Mouse (Mus musculus) layer of hippocampus, postnatal 36 days (tissue): ENCODE results near the gene Map10. TPM values are rescaled to one million over a fixed set of nuclear protein-coding genes. Genes with fewer than 3 reads are reported as not detected.
A peak's percentile ranks its signal among the peaks of the same experiment; 100 is the strongest.

Experiments used
- DNase-seq, 2 experiments: peaks; one replicate each; pipeline ENCODE4 v3.0.0; 2022
- total RNA-seq, 2 experiments: library from RNA; stranded (reverse); gene quantifications; 2 replicates each; pipeline ENCODE4 v1.2.3; 2021

The Map10 gene
- 1 to 10 TPM; 6.0 to 6.8 TPM for total RNA-seq

DNA sequence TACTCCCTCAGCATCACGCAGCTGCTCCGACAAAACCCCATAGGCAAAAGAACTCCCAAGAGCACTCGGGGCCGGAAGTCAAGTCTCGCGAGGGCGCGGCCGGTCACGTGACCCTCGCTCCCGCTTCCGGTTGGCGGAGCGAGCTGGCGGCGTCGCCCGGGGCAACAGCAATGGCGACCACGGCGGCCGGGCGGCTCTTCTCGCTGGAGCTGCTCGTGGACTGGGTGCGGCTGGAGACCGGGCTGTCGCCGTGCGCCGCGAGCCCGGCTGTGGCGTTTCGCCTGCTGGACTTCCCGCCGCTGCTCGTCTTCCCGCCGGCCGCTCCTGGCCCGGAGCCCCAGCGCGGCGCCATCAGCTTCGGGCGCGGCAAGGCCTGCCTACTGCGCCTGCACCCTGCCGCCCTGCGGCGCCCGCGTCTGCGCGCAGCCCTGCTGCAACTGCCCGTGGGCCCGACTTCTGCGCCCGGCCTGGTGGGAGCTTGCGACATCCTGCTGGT, at the start of gene Map10:
Map10 (plus strand) TSS at position 119 of the 496 bp plus-strand sequence.
- peak; percentile 90 to 91 for DNase-seq

DNA sequence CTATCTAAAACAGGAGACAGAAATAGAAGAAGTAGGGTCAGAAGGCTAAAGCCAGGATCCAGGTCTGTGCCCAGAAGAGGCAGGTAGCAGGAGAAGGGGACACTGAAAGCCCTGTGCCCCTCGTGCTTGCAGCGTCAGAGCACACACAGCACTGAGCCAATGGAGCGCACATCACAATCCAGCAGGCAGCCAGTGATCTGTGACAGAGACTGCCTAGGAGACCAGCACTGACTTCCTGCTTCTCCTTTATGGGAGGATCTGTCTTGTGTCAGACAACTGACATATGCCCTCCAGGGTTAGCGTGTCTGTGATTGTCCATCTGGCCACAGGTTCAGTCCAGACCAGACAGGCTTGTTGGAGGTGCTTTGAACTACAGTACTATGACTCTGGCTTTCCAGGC, 49.3 kb upstream of the Map10 start:
- DNase-seq = no peak

DNA sequence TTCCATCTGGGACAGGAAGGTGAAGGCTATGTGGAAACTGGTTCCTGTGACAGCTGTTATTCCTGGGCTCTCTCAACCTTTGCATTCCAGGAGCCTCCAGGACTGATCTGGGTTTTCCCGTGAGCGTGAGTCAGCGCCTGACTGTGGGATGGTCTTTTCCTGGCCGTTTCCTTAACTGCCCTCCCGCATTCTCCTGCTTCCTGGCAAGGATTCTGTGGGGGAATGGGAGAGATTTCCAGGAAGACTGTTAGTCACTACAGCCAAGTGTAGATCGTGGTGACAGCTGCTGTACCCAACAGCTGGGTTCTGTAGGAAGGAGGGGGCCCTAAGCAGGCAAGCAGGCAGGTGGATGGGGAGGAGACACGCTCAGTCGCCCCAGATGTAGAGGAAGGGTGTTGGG, 45.3 kb upstream of the Map10 start:
- no peak for DNase-seq

DNA sequence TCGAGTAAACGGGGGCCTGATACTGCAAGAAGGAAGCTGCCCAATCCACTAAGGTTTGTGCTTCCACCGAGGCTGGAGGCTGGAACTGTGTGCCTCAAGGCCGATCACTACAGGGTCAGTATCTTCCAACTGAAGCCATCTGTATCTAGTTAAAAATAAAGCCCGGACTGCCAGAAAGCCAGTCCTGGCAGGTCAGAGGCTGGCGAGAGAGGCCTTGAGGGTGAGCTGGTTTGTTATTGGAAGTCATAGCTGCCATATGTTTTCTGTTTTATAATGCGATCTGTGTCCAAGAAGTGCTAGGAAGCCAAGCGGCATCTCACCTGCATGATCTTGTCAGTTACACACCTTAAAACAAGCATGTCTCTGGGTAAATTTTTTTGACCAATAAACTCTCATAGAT, 43.2 kb upstream of the Map10 start:
- DNase-seq = no peak

DNA sequence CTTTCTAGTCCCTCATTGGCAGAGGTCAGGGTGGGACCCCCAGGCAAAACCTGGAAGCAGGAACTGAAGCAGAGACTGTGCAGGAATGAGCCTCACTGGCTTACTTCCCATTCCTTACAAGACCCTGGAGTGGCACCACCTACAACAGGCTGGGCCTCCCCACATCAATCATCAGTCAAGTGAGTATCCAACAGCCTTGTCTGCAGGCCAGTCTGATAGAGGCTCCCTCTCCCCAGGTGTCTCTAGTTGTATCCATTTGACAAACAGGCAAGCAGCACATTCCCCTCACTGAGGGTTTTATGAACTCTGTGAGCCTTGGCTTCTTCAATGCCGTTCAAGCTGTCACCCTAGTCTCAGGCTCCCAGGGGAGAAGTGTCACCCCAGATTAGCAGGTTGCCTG, 40.8 kb upstream of the Map10 start:
- no peak for DNase-seq

DNA sequence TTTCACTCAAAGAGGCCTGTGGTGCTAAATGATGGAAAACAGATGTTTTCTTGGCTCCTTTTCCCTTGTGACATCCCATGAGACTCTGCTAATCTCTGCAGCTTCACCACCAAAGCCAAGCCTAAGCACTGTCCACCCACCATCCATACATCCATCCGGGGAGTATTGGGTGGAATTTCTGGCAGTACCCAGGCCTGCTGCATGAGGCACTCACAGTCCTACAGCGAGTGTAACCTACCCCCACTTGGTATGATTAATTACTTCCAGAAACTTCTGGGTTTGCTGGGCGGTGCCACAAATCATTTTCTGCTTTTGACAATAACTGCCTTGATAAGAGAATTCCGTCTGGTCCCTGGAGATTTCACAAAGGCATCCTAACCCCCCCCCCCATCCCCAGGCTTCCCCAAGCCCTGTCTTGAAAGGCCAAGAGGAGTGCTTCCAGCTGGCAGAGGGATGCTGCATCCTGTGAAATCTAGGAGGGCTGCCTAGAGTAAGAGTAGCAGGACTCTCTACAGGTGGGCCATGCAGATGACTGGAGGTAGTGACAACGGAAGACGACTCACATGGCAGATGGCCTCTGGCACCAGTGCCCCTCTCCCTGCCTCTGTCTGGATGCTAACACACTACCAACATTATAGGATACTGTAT, 31.1 kb upstream of the Map10 start:
- no peak for DNase-seq

DNA sequence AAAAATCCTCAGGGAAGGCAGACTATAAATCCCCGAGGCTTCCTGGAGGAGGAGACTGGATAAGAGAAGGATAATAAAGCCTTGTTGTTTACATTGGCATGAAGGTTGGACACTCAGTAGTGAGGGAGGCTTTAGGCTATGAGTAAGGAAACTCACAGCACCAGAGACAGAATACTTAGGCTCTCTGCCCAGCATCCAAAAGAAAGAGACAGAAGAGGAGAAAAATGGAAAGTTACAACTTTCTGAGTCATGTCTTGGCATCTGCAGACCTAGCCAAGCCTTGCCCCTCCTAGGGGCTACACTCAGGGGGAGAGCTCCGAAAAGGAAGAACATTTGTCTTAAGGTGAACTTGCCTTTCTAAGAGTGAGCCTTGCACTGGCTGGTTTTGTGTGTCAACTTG, 30.0 kb upstream of the Map10 start:
- no peak for DNase-seq

DNA sequence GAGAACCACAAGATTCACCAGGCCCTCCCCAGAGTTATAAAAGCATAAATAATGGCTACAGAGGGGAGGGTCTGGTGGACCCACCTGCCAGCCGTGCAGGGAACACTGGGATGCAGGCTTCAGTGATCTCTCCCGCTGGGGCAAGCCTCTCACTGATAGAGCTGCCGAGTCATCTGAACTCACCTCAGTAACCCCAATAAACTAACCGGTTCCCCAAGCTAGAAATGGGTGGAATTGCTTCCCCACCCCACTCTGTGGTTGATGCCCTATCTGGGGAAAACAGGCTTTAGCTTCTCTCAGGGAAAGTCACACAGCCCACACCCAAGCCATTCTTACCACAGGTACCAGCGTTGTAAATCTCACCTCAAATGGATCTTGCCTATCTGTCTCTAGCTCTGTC, 28.9 kb upstream of the Map10 start:
- DNase-seq = no peak

DNA sequence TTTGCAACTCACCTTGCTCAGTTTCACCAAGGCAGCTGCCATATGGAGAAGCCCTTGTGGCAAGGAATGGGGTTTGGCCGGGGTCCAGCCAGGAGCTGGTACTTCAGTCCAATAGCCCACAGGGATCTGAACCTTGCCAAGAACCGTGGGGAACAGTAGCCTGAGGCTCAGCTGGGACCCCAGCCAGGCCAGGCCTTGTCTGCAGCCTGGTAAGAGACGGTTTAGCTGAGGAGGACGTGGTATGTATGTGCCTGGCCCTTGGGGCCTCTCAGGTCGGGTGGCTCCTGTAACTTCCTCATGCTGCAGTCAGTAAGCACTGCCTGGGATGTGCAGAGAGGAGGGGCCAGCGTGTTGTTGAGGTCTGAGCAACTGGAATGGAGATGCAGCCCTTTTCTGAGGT, 27.8 kb upstream of the Map10 start:
- no peak for DNase-seq

DNA sequence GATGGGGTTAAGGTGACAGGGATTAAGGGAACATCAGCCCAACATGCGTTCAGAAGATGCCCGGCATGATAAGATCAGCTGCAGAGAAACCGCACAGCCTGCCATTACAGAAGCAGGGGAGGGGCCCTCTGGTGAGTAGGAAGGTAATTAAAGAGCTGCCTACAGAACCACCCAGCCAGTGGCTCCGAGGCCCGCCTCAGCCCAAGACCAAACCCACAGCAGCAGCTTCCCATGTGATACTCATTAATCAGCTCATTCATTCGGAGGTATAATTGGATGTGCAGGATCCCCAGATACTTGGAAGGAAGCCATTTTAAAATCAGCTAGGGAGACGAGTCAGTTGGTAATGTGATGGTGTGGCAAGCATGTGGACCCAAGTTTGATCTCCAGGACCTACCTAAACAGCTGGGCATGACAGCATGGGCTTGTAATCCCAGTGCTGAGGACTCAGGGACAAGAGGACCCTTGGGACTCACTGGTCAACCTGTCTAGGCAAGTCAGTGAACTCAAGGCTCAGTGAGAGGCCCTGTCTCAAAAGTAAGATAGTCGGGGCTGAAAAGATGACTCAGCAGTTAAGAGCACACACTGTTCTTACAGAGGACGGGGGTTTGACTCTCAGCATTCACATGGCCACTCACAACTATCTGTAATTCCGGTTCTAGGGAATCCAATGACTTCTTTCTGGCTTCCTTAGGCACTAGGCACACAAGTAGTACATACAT, 23.7 kb upstream of the Map10 start:
- no peak for DNase-seq

DNA sequence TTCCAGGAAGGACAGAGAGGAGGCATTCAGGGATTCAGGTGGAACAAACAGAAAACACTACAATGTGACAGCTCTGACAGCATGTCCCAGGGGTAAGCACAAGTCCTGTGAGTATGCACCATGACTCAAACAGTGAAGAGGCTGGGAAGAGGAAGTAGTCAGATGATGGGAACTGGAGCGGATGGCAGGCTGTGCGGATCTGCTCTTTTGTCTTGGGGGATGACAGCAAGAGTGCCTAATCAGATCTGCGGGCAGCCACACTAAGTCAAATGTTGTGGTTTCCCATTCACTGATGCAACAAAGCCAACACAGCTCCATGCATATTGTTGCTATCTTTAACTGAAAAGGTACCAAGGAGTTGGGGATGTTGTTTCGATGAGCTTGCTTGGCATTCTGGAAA, 20.2 kb upstream of the Map10 start:
- DNase-seq = no peak

DNA sequence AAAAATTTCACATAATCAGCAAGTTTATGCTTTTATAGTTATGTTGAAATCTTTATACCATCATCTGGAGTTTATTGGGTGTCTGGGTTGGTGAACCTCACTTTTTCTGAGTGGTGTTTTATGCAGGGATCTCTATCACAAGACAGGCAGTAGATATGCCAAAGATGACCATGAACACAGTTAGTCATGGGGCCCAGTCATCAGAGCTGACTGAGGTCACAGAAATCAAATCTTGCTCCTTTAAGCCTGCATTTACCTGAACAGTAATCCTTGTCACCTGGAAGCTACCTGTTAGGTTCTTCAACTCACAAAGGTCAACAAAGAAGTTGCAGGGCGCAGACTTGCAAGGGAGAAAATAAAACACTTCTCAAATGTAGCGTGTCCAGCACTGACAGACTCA, 14.8 kb upstream of the Map10 start:
- DNase-seq = no peak

DNA sequence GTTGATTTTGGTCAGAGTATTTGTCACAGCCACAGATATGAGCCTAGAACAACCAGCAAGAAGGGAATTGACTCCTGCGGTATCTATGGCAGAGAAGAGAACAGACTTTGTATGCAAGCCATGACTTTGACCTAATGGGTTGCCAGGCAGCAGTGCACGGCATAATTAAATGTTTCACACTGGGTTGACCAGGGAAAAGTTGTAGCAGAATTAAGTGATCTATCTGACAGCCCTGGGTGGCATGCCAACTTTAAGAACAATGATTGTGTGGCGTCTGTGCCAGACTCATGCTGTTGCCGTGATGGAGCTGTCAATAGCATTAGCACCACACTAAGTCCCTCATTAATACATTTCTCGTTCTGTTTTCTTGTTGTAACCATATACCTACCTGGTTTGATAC, 11.1 kb upstream of the Map10 start:
- DNase-seq = no peak

DNA sequence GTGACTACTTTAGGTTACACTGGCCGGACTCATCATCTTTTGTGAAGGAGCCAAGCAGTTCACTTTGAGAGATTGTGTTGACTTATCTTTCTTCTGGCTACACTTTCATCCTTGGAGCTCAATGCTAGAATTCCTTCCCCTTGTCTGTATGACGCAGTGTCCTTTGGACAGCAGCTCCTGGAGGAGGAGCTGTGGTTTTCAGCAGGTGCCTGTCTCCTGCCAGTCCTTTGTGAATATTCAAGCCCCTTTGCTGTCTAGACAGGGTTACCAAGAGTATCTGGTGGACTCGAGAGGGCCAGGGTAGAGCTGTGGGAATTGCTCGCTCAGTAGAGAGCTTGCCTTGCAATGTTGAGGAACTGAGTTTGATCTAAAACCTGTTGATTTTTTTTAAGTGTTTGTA, 10.7 kb upstream of the Map10 start:
- no peak for DNase-seq

DNA sequence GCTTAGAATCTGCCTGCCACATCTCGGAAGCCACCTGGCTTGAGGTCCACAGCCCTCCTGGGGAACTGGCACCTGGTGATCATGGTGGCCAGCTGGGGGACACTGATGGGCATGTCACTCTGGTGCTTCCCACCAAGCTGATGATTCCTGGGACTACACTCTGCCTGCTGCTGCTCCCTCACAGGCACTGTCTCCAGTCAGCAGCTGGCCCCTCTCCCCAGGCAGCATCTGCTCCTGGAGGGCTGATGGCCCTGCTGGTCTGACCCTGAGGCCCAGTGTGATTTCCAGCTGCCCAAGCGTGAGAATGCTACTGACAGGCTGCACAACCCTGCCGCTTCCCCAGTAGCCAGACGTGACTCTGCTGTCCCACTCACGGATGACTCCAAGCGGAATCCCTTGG, 9.2 kb upstream of the Map10 start:
- DNase-seq = no peak

DNA sequence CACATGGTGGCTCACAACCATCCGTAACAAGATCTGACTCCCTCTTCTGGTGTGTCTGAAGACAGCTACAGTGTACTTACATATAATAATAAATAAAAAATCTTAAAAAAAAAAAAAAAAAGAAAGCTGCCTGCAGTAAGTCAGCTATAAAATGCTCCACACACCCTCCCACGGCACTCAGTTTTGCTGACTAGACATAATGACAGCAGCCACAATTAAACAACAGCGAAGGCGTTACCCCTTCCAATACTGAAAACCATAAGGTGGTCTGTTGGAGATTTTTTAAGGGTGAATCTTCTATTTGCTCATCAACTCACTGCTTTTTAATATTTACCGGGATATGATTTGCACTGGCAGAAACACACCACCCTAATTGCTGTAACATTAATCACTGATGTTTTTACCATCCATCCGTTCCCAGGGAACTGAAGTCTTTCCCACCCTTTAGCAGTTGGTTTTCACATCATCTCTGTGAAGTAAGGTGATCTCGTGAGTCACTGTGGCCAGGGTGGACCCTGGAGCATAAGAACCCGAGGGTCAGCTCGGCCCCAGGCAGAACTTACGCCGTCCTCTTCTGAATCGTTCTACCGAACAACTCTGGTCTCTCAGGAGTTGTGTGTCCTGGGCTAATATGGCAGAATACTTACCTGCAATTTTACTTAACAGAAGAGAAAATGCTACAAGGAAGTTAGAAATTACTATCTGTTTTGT, 7.5 kb upstream of the Map10 start:
- DNase-seq = no peak

DNA sequence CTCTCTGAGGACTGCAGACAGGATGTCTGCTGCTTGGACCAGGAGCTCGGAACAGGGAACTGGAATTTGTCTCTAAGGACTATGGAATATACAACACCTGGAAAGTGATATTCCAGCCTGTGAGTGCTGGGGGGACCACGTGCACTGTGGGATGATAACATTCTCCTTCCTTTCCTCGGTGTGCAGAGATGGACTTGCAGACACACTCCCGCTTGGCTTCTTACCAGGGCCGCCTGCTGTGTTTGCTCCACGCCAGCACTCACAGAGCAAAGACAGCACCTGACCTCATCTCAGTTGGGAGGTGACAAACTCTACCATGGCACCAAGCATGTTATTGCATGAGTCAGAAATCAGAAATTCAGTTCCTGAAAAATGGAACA, 7.0 kb upstream of the Map10 start:
- DNase-seq = no peak

DNA sequence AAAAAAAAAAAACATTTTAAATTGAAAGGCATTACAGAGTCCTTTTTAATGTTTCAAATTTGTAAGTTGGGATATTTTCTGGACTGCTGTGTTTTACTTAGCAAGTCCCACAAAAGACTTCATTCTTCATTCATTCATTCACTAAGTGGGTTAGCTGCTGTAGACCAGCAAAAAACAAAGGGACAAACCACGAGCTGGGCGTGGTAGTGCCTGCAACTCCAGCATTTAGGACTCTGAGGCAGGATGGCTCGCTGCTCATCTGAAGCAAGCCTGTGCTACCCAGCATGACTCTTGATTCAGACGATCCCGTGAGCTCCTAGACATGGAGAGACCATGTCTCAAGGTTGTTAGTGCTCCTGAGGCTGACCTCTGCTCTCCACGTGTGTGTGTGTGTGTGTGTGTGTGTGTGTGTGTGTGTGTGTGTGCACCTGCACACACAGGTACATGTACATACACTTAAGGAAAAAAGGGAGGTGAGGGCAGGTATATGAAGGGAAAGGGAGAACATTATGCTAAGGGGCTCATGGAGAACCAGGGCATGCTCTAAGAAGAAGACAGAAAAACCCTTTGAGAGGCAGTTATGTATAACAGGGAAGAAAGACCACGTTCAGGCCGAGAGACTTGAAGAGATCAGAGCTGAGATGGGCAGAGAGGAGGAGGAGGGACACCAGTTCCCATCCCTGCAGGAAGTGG, 4.3 kb upstream of the Map10 start:
- DNase-seq = no peak

DNA sequence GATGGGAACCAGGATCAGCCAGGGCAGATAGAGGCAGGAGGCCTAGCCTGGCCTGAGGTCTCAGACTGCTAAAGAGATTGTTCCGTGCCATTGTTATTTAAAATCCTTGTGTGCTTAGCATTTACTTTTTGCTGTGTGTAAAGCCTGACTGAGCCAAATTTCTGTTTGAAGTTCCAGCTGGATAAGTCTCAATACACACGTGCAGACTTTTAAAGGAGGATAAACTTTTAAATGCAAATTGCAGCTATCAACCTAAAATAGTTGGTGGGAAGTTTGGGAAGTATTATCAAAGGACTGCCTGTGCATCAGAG, 3.8 kb upstream of the Map10 start:
- DNase-seq = no peak

DNA sequence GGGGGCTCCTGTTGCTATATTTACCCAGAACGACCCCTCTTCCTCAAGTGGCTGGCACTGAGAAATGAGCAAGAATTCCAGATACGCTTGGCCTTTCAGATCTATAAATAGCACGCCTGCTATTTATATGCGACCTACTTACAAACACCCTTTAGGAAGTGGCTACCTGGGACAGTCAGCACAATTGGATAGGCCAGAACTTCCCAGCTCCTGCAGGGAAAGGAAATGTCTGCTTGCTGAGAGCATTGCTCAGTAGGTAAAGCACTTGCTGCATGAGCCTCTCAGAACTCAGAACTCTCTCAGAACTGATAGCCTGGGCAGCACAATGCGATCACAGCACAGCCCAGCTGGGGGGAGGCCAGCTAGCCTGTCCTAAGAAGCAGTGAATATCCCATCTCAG, 3.4 kb upstream of the Map10 start:
- DNase-seq = no peak

DNA sequence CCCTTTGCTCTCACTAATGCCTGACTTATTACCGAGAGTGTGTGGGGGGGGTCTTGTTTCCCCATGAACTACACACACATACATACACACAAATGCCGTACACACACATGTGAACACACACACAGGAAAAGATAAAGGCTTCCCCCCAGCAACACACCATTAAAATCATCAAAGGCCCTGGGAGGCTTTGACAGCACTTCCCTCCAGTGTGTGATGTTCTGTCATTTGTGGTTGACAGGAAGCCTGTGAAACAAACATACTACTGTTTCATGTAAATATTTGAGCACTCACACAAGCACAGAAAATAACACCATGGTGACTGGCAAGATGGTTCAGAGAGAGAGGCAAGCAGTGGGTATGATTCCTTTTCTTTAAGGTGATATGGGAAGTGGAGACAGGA, 2.4 kb upstream of the Map10 start:
- DNase-seq = no peak

DNA sequence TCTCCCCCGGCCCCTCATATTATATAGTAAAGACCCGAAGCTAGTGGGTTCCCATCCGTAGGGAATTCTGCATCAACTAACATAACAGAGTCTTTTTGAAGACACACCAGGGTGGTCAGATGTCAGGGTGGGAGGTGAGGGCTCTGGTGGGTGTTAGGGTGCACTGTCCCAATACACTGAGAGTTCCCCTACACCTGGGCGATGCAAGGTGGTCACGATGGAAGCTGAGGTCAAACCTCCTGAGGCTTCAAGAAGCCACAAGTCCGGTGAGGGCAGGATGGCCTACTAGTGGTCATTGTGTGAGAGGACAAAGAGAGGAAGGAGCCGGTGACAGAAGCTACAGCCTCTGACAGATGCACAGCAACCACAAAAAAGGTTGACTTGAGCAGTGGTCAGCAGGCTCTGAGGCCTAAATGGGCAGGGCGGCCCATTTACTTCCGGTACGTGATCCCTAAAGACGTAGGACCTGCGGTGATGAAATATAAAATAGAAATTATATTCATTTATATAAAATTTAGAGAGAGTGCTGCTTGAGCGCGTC, 389 bp upstream of the Map10 start:
- no peak for DNase-seq

DNA sequence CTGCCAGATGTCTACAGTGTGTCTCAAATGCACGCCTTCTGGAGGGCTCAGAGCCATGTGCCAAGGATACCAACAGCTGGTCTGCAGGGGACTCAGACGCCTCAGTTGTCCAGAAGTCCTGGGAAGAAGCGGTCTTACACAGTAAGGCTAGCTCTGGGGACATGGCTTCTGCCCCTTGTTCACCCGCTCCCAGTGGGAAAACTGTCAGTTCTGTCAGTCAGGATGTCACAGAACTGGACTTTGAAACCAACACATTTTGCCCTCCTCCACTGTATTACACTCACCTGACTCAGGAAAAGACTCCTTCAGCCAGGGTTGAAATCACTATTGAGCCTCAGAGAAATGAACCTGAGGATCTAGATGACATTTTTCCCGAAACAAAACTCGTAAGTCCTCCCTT, 802 bp downstream of the Map10 start:
- no peak for DNase-seq
